Mouse (Mus musculus): ENCODE results near the gene Krt19.

The Krt19 gene

GRCm38 (mm10) chr11:100148615-100149330, at the start of gene Krt19:
Gene Krt19 (minus strand): TSS chr11:100148665.
- DNase-seq (ENCODE audit: low spot score), result no peak

- no peak for DNase-seq (ENCODE audit: low spot score)
Measured at GRCm38 (mm10) chr11:100192992-100193391, 44.5 kb upstream of the Krt19 start, which contains the start of gene Krt9. Gene Krt9 (minus strand): TSS chr11:100193246.

GRCm38 (mm10) chr11:100191820-100192219, 43.4 kb upstream of the Krt19 start:
- DNase-seq (ENCODE audit: low spot score), result no peak

- no peak for DNase-seq (ENCODE audit: low spot score)
Measured at GRCm38 (mm10) chr11:100186736-100187135, 38.3 kb upstream of the Krt19 start.

GRCm38 (mm10) chr11:100181725-100182124, 33.3 kb upstream of the Krt19 start:
- no peak for DNase-seq (ENCODE audit: low spot score)

- no peak for DNase-seq (ENCODE audit: low spot score)
Measured at GRCm38 (mm10) chr11:100179260-100179659, 30.8 kb upstream of the Krt19 start.

- DNase-seq (ENCODE audit: low spot score), result no peak
Measured at GRCm38 (mm10) chr11:100178307-100178706, 29.8 kb upstream of the Krt19 start.

- no peak for DNase-seq (ENCODE audit: low spot score)
Measured at GRCm38 (mm10) chr11:100176791-100177190, 28.3 kb upstream of the Krt19 start.

GRCm38 (mm10) chr11:100168765-100169762, 20.6 kb upstream of the Krt19 start:
- DNase-seq (ENCODE audit: low spot score), result peak; percentile 88

GRCm38 (mm10) chr11:100168071-100168470, 19.6 kb upstream of the Krt19 start:
- no peak for DNase-seq (ENCODE audit: low spot score)

- no peak for DNase-seq (ENCODE audit: low spot score)
Measured at GRCm38 (mm10) chr11:100164392-100164791, 15.9 kb upstream of the Krt19 start.

- DNase-seq (ENCODE audit: low spot score), result no peak
Measured at GRCm38 (mm10) chr11:100157908-100158477, 9.5 kb upstream of the Krt19 start.

GRCm38 (mm10) chr11:100157331-100157730, 8.9 kb upstream of the Krt19 start:
- no peak for DNase-seq (ENCODE audit: low spot score)

GRCm38 (mm10) chr11:100155497-100156255, 7.2 kb upstream of the Krt19 start:
- no peak for DNase-seq (ENCODE audit: low spot score)

GRCm38 (mm10) chr11:100147566-100148353, 705 bp downstream of the Krt19 start:
- no peak for DNase-seq (ENCODE audit: low spot score)

- DNase-seq (ENCODE audit: low spot score), result no peak
Measured at GRCm38 (mm10) chr11:100145858-100146560, 2.5 kb downstream of the Krt19 start.

GRCm38 (mm10) chr11:100145104-100145503, 3.4 kb downstream of the Krt19 start:
- DNase-seq (ENCODE audit: low spot score), result no peak

GRCm38 (mm10) chr11:100140966-100141365, 7.5 kb downstream of the Krt19 start:
- no peak for DNase-seq (ENCODE audit: low spot score)

GRCm38 (mm10) chr11:100139391-100139790, 9.1 kb downstream of the Krt19 start:
- no peak for DNase-seq (ENCODE audit: low spot score)

- DNase-seq (ENCODE audit: low spot score), result no peak
Measured at GRCm38 (mm10) chr11:100138809-100139208, 9.7 kb downstream of the Krt19 start.

Measured in embryo, embryonic 10.5 days (tissue).